Mouse (Mus musculus) hindbrain, postnatal 0 days (tissue): ENCODE results near the gene Ppp1r18. TPM values are rescaled to one million over a fixed set of nuclear protein-coding genes. Genes with fewer than 3 reads are reported as not detected.

Source experiments
- ATAC-seq: fragments of 200-750 bp; cut with Nextera tagmentation; 2 replicates; pipeline ENCODE4 v1.8.0; 2017; ENCODE audit warnings: mild to moderate bottlenecking, moderate TSS enrichment, moderate library complexity
- DNase-seq: peaks from one replicate; pipeline ENCODE4 v3.0.0-alpha.2; 2015; ENCODE audit warnings: low spot score
- H3K27ac ChIP-seq: fragments of 300-500 bp; sonication (generic); 2 replicates; pipeline ENCODE4 v1.5.1; 2014; ENCODE audit warnings: mild to moderate bottlenecking
- H3K27me3 ChIP-seq: fragments of 300-500 bp; sonication (generic); 2 replicates; pipeline ENCODE4 v1.6.1; 2014; ENCODE audit warnings: low read length, mixed read lengths; ENCODE audit not compliant: insufficient read depth
- H3K36me3 ChIP-seq: fragments of 300-500 bp; sonication (generic); 2 replicates; pipeline ENCODE4 v1.6.1; 2014; ENCODE audit warnings: low read length, mixed read lengths; ENCODE audit not compliant: insufficient read depth
- H3K4me1 ChIP-seq: fragments of 300-500 bp; sonication (generic); 2 replicates; pipeline ENCODE4 v1.6.1; 2014; ENCODE audit warnings: antibody characterized with exemption, low read length, mixed read lengths; ENCODE audit not compliant: insufficient read depth
- H3K4me2 ChIP-seq: fragments of 300-500 bp; sonication (generic); 2 replicates; pipeline ENCODE4 v1.6.1; 2014; ENCODE audit warnings: low read depth, mild to moderate bottlenecking, low read length, moderate library complexity, mixed read lengths
- H3K4me3 ChIP-seq: fragments of 300-500 bp; sonication (generic); 2 replicates; pipeline ENCODE4 v1.5.1; 2014; ENCODE audit warnings: low read length
- H3K9ac ChIP-seq: fragments of 300-500 bp; sonication (generic); replicated peaks from 2 replicates; pipeline ENCODE4 v1.6.1; 2014; ENCODE audit warnings: mild to moderate bottlenecking, low read length, moderate library complexity, mixed read lengths
- H3K9me3 ChIP-seq: fragments of 300-500 bp; sonication (generic); 2 replicates; pipeline ENCODE4 v1.6.1; 2016; ENCODE audit warnings: low read length, mixed read lengths
- CTCF ChIP-seq: IDR thresholded peaks from 2 replicates; pipeline ENCODE4 v1.5.1; 2016; ENCODE audit warnings: antibody characterized with exemption, control low read depth, low read depth
- WGBS: fragments of 180-500 bp; shearing (Covaris S2); extraction: QIAGEN DNeasy Blood & Tissue Kit; methylation state at CpG from one replicate; pipeline ENCODE4 v1.1.7; 2014; 5-methylcytosine and 5-hydroxymethylcytosine counted together
- polyA plus RNA-seq: library from polyadenylated mRNA; unstranded; fragments of >200 nt; fragmentation: Nextera tagmentation; extraction: Ambion mirVana; gene quantifications from 2 replicates; pipeline ENCODE4 v1.2.1, GENCODE M21; 2015
- total RNA-seq: library from RNA; depleted of rRNA; stranded (reverse); fragments of >200 nt; gene quantifications from 2 replicates; pipeline ENCODE4 v1.2.3, GENCODE M21; 2014

The Ppp1r18 gene
- total and polyA plus RNA-seq, 2 experiments from 2014 or later: 18.4 to 34.3 TPM

DNA sequence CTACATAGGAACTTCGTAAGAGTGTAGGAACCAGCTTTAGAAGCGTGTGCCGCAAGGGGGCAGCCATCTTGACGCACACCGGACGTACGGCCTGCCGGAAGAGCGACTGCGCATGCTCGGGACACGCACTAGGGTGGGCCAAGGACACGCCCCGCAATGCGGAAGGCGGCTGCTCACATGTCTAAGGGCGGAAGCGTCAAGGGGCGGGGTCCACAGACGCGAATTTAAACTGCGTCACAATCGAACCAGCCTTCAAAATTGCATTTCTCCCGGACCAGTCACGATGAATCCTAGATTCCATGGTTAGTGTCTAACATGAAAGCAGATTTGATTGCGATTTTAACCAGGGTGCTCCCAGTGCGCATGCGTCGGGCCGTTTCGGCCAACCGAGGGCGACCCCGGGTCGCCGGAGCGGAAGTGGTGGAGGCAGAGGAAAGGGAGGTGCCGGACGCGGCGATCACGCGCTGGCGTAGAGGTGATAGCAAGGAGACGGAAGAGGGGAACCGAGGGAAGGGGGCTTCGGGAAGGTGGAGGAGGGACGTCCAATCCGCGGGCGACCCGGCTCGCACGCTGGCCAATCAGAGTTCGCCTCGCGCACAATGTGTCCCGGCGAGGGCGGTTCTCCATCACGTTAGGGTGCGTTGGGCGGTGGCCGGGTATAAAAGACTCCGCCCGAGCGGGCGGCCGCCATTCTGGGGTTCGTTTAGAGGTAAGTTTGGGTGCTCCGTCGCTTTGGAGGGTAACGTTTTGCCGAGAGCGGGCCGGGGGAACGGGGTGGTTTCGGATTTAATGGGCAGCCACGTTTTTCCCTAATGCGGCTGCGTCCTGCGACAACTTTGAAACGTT lies 51.1 kb downstream of the Ppp1r18 start, which contains the start of the genes Mrps18b and Ppp1r10:
TSS of gene Mrps18b (minus strand) at position 93 of the 846 bp plus-strand sequence.
TSS of gene Ppp1r10 (plus strand) at position 138 of the 846 bp plus-strand sequence.
- TF ChIP-seq CTCF: peak; percentile 79

DNA sequence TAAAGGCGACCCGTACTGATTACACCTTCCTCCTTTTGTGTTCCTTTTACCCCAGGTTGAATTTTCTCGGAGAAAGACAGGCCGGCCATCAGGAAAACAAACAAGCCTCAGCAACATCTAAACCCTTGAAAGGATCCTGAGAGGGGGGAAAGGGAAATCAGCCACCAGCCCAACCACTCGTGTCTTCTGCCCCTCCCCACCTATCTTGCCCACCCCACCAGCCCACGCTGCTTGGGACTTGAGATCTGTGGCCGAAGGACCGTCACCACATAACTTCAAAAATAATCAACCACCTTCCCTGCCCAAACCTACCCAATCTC lies 51.7 kb downstream of the Ppp1r18 start:
- Histone ChIP-seq H3K9ac (peak overlapping the region; percentile 97), H3K36me3 (peaks cover 10% of the 10 kb centered on the region; the same call in 1 of the 2 replicates), H3K27ac (peak overlapping the region; percentile 98), H3K27me3 (no peaks in the 10 kb centered on the region), H3K4me1 (peaks cover 24% of the 10 kb centered on the region), H3K9me3 (no peaks in the 10 kb centered on the region), H3K4me2 (peak overlapping the region; percentile 90), H3K4me3 (peak overlapping the region; percentile 73)
- WGBS: 0% methylated on average over 8 of the region's 8 CpGs
- TF ChIP-seq CTCF: no peak
- peak; percentile 39 for DNase-seq
- no peak for ATAC-seq

More for the DNA sequence above, 51.1 kb downstream of the Ppp1r18 start, which contains the start of the genes Mrps18b and Ppp1r10:
- Histone ChIP-seq H3K36me3 (peaks cover 10% of the 10 kb centered on the region; the same call in 1 of the 2 replicates), H3K27ac (peak within 1 kb of the TSS; percentile 98), H3K4me1 (peaks cover 24% of the 10 kb centered on the region), H3K27me3 (no peaks in the 10 kb centered on the region), H3K9ac (peak within 1 kb of the TSS; percentile 97), H3K4me2 (peak within 1 kb of the TSS; percentile 90), H3K4me3 (peak within 1 kb of the TSS; percentile 73), H3K9me3 (no peaks in the 10 kb centered on the region)
- under 1% methylated on average over 83 of the region's 83 CpGs for WGBS
- DNase-seq (peak; percentile 100), ATAC-seq (peak; percentile 95)

DNA sequence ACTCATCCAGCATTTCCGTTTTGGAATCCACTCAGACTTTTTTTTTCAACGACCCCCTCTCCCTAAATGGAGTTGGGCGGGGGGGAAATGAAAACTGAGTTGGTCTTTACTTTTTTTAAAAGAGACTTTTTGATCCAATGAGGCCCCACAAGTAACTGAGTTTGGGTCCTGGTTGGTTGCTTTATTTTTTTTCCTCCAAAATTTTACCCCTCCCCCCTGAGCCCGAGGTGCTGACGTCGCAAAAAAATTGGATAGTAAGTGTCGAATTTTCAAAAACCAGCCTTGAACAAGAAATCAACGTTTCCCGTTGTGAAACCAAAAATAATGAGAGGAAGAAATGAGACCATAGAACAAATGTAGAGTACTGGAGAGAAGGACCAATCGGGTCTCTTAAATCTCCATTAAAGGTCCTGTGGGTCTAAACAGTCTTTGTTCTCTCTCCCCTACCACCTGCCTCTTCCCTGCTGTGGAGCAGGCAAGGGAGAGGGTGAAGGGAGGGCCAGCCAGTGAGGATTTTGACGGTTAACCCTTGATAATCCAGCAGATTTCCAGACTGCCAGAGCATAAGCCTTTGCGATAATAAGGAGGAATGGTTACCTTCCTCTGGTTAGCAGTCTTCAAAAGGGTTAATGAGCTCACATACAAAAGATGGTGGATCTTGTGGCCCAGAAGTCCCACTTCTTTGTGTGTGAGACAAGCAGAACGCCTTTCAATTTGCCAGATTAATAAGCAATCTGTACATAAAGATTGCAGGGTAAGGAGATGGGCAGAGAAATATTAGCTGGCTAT lies 52.3 kb downstream of the Ppp1r18 start:
- Histone ChIP-seq H3K9me3 (no peaks in the 10 kb centered on the region), H3K27ac (peak overlapping the region; percentile 98), H3K4me2 (peak overlapping the region; percentile 90), H3K9ac (peak overlapping the region; percentile 97), H3K4me3 (peak overlapping the region; percentile 73), H3K36me3 (peaks cover 10% of the 10 kb centered on the region; the same call in 1 of the 2 replicates), H3K4me1 (peaks cover 28% of the 10 kb centered on the region), H3K27me3 (no peaks in the 10 kb centered on the region)
- peak; percentile 36 for ATAC-seq
- WGBS: under 1% methylated on average over 13 of the region's 13 CpGs
- TF ChIP-seq CTCF: no peak
- DNase-seq: peak; percentile 89

DNA sequence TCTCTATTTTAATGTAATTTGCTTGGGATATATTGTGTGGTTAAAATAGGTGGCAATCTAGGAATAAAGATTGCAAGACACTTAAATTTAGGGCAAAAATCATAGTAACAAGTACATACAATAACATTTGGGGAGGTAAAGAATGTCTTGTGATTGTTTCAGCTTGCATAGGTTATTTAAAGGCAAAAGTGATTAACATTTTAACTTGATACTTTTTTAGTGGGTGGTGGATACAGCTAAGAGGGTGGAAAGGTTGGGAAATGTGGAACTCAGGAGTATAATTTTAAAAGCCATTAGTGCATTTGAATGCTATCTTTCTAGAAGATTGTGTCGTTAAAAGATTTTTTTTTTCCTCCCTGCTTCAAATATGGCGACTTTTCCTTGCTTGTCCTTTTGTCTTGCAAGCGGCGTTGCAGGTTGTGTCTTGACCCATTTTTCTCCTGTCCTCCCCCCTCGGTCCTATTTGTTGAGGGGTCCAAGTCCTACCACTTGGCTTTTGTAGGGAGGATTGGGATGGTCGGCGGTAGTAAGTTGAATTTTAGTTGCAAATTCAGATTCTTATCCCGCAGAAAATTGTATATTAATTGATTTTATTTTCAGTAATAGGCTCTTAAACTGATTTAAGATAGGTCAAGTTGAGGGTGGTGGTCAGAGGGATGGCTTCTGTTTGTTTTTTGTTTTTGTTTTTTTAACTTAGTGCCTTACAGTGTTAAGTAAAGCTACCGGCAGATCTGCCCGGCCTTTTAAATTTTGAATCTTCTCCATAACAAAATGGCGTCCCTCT lies 53.1 kb downstream of the Ppp1r18 start:
- DNase-seq (peak; percentile 81), ATAC-seq (no peak)
- WGBS: under 1% methylated on average over 11 of the region's 11 CpGs
- Histone ChIP-seq H3K9me3 (no peaks in the 10 kb centered on the region), H3K27ac (peak overlapping the region; percentile 98), H3K27me3 (no peaks in the 10 kb centered on the region), H3K4me2 (peak overlapping the region; percentile 90), H3K9ac (peak overlapping the region; percentile 97), H3K4me3 (peak overlapping the region; percentile 73), H3K4me1 (peaks cover 28% of the 10 kb centered on the region), H3K36me3 (0 out of 2 replicates have a peak, but pooled peaks cover 9% of the 10 kb centered on the region)
- no peak for TF ChIP-seq CTCF

DNA sequence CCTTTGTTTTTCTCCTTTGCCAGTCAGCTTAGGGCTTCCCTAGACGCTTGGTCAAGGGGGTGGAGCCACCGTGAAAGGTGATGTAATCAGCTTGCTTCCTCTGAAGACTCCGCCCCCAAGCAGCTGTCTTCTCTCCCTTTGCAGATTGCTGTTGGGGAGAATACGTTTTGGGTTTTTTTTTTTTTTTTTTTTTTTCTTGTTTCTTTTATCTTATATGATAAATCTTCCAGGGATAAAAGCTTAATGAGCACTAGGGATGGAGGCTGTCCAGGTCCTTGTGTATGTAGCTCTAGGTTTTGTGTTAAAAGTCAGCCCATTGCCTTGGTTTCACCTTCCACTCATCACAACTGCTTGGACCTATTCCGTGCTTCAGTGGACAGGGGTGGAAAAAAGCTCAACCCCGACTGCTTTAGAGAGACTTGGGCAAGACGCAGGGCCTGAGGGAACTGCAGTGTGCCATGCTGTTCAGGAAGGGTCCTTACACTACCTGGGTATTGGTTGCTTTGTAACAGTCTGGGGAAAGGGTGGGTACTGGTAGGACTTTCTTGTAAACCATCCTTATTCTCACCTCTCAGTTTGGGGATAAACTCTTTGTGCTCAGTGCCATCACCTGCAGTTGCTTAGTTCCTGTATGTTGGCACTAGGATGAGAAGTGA lies 53.8 kb downstream of the Ppp1r18 start:
- H3K36me3 ChIP-seq: peaks cover 13% of the 10 kb centered on the region
- peak overlapping the region; percentile 90 for H3K4me2 ChIP-seq
- peak overlapping the region; percentile 73 for H3K4me3 ChIP-seq
- H3K27me3 ChIP-seq: no peaks in the 10 kb centered on the region
- TF ChIP-seq CTCF: no peak
- H3K9me3 ChIP-seq: no peaks in the 10 kb centered on the region
- H3K4me1 ChIP-seq: peaks cover 28% of the 10 kb centered on the region
- 8% methylated on average over 7 of the region's 7 CpGs for WGBS
- DNase-seq: peak; percentile 99
- ATAC-seq: peak; percentile 64
- H3K27ac ChIP-seq: peak overlapping the region; percentile 98
- H3K9ac ChIP-seq: peak overlapping the region; percentile 97
